Mouse (Mus musculus) frontal cortex, adult 2 months (tissue): ENCODE measurements around the gene Mbl1. TPM values are rescaled to one million over a fixed set of nuclear protein-coding genes. Genes with fewer than 3 reads are reported as not detected.

Experiments used
- DNase-seq, 2 experiments: peaks; one replicate each; pipeline ENCODE4 v3.0.0; 2022; ENCODE audit warnings: low spot score in 1 of 2; ENCODE audit errors: extremely low spot score in 1 of 2
- polyA plus RNA-seq: library from polyadenylated mRNA; depleted of rRNA; stranded (reverse); fragments of >200 nt; gene quantifications from 2 replicates; pipeline ENCODE4 v1.2.3, GENCODE M21; 2012; rRNA removed

Mbl1 gene
- polyA plus RNA-seq = not detected in 2 replicates

DNA sequence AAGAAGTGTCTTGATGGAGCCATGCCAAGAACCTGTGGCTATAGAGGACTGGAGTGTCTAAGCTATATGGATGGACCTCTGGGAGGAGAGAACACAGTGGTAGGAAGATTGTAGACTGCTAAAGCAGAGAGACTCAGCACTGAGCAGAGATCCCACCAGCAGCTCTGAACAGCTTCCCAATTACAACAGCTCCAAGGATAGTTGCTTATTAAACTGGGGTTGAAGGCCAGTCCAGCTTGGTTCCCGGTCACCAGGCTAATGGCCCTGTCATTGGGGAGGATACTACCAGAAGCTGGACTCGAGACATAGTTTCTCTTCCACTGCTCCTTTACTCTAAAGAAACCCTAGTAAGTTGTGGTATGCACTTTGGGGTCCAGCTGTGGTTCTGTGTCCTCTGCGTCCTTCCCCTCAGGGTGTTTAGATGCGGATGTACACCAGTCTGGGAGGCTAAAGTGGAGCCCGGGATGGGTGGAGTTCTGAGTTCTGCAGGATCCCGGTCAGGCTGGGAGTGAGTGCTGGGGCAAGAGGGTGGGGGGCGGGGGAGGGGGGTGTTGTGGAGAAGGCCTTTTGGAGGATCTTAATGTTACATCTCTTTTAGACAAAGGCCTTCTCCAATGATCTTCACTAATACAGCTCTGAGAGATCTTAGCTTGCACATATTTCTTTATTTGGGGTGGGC, at the start of gene Mbl1:
Gene Mbl1, plus strand, starts transcription at position 239 of the 679 bp plus-strand sequence.
- DNase-seq = no peak

DNA sequence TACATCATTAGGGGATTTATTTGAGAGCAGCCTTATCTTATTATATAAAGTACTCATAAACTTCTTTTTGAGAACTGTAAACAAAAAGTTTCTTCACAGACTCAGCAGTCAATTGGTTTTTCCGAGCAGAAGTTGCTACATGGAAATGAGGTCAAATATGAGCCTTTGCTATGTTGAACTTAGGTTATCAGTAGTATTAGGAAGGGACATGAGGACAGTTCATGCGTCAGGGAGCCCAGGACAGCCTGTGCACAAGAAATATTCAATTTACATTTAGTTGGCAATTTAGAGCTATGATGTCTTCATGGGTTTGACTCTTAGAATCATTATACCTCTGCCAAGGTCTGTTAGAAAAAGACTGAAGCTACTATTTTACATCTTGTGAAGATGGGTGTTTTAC, 49.0 kb upstream of the Mbl1 start:
- DNase-seq = no peak

DNA sequence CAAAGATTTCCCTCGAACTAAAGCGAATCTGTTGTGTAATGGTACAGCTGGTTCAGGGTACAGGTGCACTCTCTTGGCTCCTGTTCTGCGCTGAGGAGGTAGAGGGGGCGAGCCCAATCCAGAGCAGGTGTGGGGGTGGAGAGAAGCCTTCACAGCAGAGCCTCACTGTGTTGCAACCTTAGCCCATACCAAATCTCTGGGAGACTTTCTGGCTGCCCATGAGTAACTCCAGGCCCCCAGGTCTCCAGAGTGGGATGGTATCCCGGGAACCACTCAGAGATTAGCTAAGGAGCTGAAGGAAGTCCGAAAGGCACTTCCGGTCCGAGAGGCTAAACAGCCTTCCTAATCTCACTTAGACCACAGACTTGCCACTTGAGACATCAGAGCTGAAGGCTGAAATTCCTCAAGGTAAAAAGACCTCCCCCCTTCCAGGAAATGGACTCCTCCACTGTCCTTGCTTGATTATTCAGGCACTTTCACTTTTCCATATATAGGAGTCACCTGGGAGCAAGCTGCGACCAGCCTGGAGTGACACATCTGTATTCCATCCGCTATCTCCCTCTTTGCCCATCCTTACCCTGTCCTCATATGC, 46.3 kb upstream of the Mbl1 start, which contains the start of gene Mat1a:
Gene Mat1a, plus strand, starts transcription at position 183 of the 592 bp plus-strand sequence.
- no peak for DNase-seq

DNA sequence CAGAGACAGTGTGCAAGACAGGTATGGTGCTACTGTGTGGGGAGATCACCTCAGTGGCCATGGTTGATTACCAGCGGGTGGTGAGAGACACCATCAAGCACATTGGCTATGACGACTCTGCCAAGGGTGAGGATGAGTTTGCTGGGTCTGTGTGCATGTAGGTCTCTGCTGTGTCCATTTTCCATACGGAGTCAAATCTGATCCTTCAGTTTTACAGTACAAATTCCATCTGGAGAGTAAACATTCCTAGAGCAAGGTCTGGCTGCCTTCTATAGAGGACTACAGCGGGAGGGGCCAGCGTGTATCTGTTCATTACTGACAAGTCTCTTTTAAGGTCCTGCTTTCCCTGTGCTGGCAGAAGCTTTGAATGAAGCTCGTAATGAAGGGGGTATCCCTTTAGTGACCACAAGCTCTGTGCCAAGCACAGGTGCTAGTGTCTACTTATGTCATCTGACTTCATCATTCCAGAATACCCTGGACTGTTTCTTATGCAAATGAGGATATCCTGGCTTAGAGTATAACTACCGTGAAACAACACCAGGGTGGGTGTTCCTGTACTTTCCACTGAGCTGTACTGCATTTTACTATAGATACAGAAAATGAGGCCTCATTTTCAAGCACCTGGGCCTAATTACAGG, 40.1 kb upstream of the Mbl1 start:
- no peak for DNase-seq

DNA sequence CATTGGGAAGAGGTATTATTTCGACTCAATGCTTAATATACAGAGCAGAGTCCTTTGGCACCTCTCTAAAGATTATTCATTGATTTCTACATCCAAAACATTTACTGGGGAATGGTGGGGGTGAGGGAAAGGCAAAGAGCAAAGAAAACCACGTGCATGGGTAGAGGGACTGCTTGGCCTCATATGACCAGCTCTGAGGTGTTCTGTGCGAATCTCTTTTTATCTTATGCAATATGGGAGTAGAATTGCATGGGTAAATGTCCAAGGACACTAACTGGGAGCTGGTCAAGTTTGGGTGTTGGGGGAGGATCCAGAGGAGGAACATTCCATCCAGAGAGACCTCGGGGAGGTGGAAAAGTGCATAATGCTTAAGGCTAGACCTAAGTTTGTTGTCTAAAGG, 38.3 kb upstream of the Mbl1 start:
- DNase-seq = no peak

DNA sequence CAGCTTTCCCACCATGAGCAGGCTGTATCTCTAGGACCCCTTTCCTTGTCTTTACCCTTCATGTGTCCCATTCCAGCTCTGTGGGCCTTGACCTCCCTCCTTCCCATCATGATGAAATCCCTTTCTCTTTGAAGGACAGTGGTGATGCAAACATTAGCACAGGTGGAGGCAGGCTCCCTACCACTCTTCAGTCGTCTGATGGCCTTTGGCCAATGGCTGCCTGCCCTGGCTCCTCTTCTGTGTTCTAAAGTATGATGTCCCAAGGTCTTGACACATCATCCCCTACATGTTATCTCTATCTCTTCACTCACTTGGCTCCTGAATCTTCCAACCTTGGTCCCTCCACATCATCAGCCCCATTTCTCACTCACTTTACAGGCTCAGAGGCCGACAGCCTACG, 35.0 kb upstream of the Mbl1 start:
- no peak for DNase-seq

DNA sequence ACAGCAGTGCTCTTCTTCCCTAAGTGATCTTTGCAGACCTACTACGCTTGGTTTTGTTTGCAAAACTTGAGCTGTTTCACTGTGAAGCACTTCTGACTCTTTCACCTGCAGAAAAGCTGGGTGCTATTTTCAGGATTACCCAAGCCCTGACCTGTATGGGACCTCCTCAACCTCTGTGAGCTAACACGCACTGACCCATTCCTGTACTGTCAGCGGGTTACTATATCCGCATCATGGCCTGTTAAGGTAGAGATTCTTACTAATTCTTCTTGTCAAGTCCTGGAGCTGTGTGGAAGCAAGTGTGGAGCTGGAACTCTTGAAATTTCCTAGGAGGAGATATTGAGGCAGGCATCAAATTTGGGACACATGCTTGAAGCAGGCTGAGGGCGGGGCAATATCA, 26.6 kb upstream of the Mbl1 start:
- DNase-seq = no peak

DNA sequence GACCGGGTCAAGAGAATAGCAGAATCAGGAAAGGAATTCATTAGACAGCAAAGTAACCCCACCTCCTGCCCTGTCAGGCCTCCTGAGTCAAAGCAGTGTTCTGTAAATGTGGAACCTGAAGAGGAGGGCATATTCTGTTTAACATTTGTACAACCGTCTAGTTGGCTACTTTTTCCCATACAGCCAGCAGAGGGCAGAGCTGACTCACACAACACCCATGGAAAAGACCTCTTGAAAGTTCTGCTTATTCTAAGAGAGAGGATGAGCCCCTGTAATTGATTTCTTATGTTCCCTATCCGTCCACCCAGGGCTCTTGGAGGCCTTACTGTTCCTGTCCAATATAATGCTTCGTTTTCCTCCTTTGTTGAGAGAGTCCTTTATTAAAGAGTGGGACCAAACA, 23.3 kb upstream of the Mbl1 start:
- peak in 1 of 2 experiments; percentile 39 for DNase-seq

DNA sequence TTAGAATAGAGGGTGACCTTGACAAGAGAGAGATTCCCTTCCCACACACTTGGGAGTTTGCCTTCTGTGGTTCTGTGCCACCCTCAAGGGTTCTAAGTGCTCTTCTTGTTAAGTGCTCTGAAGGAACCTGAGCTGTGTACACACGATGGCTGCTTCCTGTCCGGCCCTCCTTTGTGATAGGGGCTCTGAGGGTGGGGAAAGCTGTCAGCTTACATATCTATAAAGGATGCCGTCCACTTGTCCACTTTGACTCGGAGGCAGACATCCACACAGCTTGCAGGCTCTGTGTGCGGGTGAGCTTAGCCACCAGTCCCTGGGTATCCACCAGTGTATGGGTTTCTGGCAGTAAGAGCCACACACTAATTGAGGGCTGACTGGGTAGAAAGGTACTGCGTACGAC, 19.7 kb upstream of the Mbl1 start, which contains the start of gene Sftpa1:
Gene Sftpa1, plus strand, starts transcription at position 243 of the 400 bp plus-strand sequence.
- no peak for DNase-seq

DNA sequence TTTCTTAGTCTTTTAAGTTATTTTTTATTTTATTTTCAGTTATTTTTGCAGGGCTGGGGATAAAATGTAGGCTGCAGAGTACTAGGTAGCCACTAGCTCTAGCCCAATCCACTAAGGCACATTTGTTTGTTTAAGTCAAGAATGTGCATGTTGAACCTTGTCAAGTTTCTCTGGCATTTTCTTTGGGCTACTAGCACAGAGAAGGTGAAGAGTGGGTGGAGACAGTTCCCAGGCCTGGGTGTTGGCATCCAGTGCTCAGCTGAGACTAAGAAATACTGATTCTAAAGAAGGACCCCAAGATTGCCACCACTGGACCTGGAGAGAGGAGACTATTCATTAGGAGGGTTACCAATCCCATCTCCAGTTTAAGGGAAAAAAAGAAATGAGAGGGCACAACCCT, 14.3 kb upstream of the Mbl1 start:
- DNase-seq = no peak

DNA sequence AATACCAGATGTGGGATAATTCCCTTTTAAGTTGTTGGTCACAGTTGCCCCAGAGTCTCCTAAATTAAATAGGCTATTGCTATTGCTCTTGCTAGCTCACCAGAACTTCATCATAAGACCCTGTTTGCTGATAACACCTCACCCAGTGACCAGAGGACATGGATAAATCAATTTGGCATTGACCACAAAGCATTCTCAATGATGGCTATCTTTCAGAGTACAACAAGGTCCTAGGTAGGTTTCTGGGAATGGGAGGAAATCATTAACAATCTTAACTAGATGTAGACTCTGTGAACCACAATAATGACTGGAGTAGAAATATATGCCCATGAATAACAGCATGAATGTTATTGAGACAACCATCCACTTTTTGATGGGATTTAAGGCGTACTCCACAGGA, 10.6 kb upstream of the Mbl1 start:
- no peak for DNase-seq

DNA sequence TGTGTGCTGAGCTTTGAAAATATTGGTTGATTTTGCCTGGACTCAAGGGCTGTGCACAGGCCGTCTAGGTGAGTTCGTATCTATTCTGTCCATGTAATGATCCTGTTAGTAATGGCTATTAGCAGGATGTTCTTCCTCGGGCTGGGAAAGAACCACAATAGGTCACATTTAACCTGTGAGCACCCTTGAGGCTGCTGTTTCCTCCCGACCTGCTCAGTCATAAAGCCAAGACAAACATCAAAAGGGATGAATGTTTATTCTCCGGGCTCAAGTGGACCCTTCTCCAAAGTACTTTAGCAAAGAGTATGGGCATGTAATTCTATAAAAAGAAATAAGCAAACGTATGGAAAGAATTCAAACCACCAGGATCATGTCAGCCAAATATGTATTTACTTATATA, 5.2 kb upstream of the Mbl1 start:
- no peak for DNase-seq

DNA sequence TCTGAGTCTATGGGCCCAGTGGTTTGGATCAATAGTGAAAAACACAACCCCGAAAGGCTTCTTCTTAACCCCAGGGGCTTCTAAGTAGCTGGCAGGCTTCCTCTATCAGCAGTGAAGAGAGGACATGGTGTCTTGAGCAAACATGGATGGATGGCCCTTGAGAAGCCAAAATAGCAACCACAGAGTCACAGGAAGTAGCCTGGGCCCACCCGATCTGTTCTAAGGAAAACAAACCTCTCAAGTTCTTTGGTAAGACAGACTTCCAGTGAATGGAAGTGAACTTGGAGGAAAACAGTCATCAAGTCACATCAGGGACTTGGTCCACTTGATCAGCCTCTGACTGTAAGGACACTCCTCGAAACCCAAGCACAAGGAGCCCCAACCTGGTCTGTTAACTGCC, 4.3 kb upstream of the Mbl1 start:
- no peak for DNase-seq

DNA sequence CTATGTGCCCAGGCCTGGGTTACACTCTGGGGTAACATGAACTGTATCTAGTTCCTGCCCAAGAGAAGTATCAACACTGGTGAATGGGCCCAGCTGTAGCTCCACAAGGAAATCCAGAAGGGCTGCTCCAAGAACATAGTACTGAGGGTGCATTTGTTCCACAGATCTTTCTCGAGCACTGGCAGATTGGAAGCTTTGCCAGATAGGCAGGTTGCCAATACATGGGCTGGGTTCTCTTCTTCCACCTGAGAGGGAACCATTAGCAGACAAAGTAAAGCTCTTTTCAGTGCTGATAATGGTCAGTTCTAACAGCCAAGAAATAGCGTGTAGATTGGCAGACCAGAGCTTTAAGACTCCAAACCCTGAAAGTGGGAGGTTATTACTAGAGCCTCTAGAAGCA, 3.9 kb upstream of the Mbl1 start:
- DNase-seq = no peak

DNA sequence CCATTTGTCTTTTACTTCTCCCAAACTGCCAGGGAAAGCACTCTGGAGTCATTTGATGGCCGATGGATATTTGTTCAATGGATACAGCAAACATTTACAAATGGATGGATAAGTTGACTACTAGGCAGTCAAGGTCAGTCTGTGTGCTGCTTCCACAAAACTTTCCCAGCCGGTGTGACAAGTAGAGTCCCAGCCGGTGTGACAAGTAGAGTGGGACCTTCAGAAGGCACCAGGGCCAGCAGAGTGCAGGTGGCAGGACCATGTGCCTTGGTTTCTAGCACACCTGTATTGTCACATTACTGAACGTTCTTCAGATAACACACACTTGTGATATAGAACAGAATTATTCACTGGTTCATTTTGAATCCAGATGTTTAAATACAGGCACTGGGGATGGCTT, 8.8 kb downstream of the Mbl1 start:
- no peak for DNase-seq

DNA sequence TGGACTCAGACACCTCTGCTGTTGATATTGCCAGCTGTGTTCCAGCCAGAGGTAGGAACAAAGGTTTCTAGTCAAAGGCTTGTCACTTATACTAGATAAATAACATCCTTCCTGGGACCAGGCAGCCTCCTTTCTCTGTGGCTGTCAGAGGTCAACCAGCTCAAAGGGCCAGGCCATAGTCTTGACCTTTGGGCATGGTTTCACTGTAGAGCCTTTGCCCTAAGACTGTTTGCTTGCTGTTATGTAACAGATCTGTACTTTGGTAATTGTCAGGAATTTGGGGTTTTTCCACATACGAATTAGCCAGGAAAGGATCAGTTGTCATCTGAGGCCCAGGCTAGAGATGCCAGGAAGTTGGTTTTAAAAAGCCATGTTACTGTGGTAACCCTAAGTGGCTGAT, 9.5 kb downstream of the Mbl1 start:
- DNase-seq = no peak

DNA sequence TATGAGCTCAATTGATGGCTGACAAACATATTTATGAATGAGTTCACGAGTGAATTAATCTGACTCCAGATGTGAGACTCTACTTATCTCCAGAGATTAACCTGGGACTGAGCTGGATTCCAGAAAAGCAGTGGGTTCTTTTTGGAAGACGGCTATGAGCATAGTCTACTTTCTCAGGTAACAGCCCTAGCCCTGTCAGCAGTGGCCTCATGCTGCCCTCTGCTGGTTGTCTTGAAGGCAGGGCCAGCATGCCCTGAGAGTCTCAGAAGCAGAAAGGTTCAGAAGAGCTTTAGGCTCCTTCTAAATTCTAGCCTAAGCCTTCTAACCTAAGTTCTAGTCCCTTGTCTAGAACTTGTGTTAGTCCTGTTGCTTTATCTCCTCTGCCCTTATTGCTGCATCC, 11.4 kb downstream of the Mbl1 start:
- peak in 1 of 2 experiments; percentile 69 for DNase-seq

DNA sequence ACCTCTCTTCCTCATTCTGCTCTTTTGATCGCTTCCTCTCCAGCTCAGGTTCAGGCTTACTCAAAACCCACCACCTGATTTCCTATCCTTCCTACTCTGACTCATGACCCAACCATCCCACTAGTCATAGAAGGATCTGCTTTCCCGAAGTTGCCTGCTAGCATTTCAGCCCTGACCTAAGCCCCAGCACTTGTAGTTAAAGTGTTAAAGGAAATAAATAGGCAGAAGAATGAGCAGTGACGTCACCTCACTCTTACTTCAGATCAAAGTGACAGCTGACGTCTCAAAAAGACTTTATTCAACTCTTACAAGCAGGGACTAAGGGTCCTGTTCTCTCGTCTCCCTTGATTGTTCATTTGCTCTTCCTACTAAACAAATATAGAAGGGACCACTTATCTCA, 16.0 kb downstream of the Mbl1 start:
- DNase-seq = no peak

DNA sequence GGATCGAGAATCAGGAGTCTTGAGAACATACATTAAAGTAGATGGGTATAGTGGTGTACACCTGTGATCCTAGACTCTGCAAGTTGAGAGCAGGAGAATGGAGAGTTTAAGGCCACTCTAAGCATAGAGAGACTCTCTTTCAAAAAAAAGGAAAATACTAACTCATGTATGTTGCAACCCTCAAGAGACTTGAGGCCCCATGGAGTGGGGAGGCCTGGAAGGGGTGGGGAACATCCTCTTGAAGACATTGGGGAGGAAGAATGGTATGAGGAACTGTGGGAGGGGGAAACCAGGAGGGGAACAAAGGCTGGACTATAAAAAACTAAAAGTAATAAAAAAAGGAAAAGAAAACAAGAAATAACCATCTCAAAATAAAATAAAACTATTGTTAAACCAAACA, 17.3 kb downstream of the Mbl1 start:
- no peak for DNase-seq

DNA sequence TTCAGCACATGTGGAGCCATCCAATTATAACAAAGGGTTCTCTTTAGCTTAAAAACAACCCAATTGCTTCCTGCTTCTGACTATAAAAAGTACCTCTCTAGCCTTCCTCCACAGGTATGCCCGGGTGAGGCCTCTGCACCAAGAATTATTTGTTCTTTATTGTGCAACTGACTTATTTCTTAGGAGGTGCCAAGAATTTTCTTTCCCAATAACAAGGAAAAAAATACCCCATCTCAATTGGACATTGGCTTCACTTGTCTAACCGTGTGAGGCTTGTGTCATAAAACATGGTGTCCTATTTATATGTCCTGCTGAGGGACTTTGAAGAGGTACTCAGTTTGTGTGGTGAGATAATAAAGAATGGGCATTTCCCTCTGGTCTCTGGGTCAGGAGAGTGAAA, 19.3 kb downstream of the Mbl1 start:
- DNase-seq = no peak

DNA sequence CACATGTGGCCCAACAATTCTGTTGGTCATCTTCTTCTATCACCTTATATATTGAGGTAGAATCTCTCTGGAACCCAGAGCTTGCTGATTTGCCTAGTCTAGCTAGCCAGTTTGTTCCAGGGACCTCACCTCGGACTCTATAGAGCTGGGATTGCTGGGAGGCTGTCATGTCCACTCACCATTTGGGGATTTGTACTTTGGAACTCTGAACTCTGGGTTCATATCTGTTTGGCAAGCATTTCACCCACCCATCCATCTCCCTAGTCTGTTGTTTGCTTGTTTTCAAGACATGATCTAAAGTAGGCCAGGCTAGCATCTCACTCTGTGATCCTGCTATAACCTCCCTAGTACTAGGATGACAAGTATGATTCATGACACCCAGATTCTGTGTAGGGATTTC, 23.5 kb downstream of the Mbl1 start:
- DNase-seq = no peak
